Mouse (Mus musculus): ENCODE measurements around the gene Gm17657. TPM values are rescaled to one million over a fixed set of nuclear protein-coding genes. Genes with fewer than 3 reads are reported as not detected.

Gene Gm17657
- polyA plus RNA-seq, 1 experiment from 2014 or later = not detected

DNA sequence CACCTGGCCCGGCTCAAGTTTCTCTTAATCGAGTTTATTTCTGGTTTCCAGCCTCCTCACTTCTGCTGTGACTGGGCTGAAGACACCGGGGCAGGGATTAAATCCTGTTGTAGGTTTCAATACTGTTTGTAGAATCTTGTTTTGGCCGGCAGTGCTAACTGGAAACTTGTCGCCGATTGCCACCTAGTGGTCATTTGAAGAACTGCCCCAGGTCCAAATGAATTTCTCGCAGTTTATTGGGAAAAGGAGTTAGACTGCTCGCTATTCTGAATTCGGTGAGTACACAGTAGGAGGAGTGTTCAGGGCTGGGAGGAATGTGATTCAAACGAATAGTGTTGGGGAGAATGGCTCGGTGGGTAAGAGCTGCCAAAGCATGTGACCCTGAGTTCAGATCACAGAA, 35.0 kb downstream of the Gm17657 start:
- WGBS = 2% methylated on average over 11 of the region's 11 CpGs
- H3K27me3 ChIP-seq = no peaks in the 10 kb centered on the region
- H3K4me3 ChIP-seq (replicated peaks) = no peak overlapping the region
- H3K4me1 ChIP-seq = peaks cover 9% of the 10 kb centered on the region; the same call in 1 of the 2 replicates
- no peaks in the 10 kb centered on the region for H3K9me3 ChIP-seq (replicated peaks)
- H3K9ac ChIP-seq = no peak overlapping the region
- H3K4me2 ChIP-seq = no peak overlapping the region
- ATAC-seq (replicated peaks; ENCODE audit: low FRiP score) = peak; percentile 34; the same call in 1 of the 2 replicates
- H3K27ac ChIP-seq = no peak overlapping the region
- no peaks in the 10 kb centered on the region for H3K36me3 ChIP-seq

GRCm38 (mm10) chr17:29513044-29513730, 36.3 kb downstream of the Gm17657 start:
- Histone ChIP-seq H3K4me2 (no peak overlapping the region), H3K9me3 (replicated peaks) (no peaks in the 10 kb centered on the region), H3K9ac (no peak overlapping the region), H3K27ac (no peak overlapping the region), H3K36me3 (no peaks in the 10 kb centered on the region), H3K27me3 (no peaks in the 10 kb centered on the region), H3K4me1 (peaks cover 9% of the 10 kb centered on the region; the same call in 1 of the 2 replicates), H3K4me3 (replicated peaks) (no peak overlapping the region)
- peak; percentile 70 for ATAC-seq (replicated peaks; ENCODE audit: low FRiP score)
- 28% methylated on average over 13 of the region's 13 CpGs for WGBS

GRCm38 (mm10) chr17:29510691-29511090, 38.7 kb downstream of the Gm17657 start:
- Histone ChIP-seq H3K27me3 (no peaks in the 10 kb centered on the region), H3K36me3 (no peaks in the 10 kb centered on the region), H3K4me1 (peaks cover 9% of the 10 kb centered on the region; the same call in 1 of the 2 replicates), H3K4me3 (replicated peaks) (no peak overlapping the region), H3K9me3 (replicated peaks) (no peaks in the 10 kb centered on the region), H3K4me2 (no peak overlapping the region), H3K9ac (no peak overlapping the region), H3K27ac (no peak overlapping the region)
- WGBS = 54% methylated on average over 8 of the region's 8 CpGs
- no peak for ATAC-seq (replicated peaks; ENCODE audit: low FRiP score)

- no peak overlapping the region for H3K4me3 ChIP-seq (replicated peaks)
These were observed 40.4 kb downstream of the Gm17657 start for GRCm38 (mm10) chr17:29508927-29509608.

DNA sequence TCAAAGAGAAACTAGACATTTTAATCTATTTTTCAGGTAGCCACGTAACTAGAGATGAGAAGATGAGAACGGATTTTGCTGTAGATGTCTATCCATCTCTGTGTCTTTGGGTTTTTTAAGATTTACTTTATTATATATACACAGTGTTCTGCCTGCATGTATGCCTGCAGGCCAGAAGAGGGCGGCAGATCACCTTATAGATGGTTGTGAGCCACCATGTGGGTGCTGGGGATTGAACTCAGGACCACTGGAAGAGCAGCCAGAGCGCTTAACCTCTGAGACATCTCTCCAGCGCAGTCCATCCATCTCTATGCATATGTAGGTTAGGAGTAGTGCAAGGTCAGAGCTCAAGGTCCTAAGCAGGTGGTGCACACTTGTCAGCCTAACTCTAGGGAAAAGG, 45.7 kb downstream of the Gm17657 start:
- Histone ChIP-seq H3K4me2 (no peak overlapping the region; the same call in 1 of the 2 replicates), H3K36me3 (no peaks in the 10 kb centered on the region), H3K4me1 (peaks cover 12% of the 10 kb centered on the region), H3K27me3 (no peaks in the 10 kb centered on the region), H3K9me3 (replicated peaks) (no peaks in the 10 kb centered on the region), H3K4me3 (replicated peaks) (no peak overlapping the region), H3K9ac (no peak overlapping the region), H3K27ac (no peak overlapping the region)
- ATAC-seq (replicated peaks; ENCODE audit: low FRiP score) = no peak
- 81% methylated on average over 5 of the region's 5 CpGs for WGBS

More at GRCm38 (mm10) chr17:29508927-29509608, 40.4 kb downstream of the Gm17657 start:
- 79% methylated on average over 12 of the region's 12 CpGs for WGBS
- Histone ChIP-seq H3K9ac (no peak overlapping the region), H3K36me3 (no peaks in the 10 kb centered on the region), H3K27ac (no peak overlapping the region), H3K4me1 (peaks cover 6% of the 10 kb centered on the region; the same call in 1 of the 2 replicates), H3K4me2 (no peak overlapping the region), H3K27me3 (no peaks in the 10 kb centered on the region), H3K9me3 (replicated peaks) (no peaks in the 10 kb centered on the region)
- no peak for ATAC-seq (replicated peaks; ENCODE audit: low FRiP score)

DNA sequence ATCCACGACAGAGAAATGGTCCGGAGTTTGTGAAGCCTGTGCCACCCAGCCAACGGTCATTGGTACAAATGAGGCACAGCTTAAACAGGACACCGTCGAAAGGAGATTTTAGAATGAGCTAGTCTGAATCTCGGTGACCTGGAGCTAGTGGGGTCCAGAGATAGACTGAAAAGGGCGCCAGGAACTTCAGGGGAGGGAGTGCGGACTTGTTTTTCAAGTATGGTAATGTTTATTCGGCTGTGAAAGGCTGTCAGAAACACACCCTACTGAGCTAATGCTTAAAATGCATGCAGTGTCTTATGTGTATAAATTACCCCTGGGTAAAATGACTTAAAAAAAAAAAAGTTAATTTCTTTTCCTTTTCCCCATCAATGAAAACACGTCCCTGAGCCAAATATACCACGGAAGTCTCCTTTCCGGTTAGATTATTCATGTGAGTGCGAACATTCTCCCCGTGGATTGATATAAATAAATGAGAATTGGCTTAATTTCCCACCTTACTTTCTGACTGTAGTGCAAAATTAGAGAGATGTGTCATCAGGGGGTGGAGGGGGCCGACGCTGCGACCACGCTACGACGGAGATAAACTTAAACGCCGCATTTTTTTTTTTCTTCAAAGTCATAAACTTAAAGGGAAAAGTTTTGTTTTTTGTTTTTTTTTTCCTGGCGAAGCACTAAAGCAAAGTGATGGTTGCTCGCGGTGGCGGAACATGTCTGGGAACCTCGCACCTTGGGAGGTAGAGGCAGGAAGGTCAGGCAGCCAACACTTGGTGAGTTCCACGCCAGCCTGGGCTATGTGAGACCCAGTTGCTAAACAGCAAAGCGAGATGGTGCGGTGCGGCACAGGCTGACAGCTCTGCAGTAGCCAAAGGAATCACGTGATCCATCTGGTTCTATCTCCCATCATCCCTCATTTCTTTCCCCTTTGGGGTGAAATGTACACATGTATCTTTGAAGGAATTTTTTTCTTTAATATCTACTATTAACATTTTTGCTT, 46.5 kb downstream of the Gm17657 start:
- peak overlapping the region; percentile 11; the same call in 1 of the 2 replicates for H3K9ac ChIP-seq

DNA sequence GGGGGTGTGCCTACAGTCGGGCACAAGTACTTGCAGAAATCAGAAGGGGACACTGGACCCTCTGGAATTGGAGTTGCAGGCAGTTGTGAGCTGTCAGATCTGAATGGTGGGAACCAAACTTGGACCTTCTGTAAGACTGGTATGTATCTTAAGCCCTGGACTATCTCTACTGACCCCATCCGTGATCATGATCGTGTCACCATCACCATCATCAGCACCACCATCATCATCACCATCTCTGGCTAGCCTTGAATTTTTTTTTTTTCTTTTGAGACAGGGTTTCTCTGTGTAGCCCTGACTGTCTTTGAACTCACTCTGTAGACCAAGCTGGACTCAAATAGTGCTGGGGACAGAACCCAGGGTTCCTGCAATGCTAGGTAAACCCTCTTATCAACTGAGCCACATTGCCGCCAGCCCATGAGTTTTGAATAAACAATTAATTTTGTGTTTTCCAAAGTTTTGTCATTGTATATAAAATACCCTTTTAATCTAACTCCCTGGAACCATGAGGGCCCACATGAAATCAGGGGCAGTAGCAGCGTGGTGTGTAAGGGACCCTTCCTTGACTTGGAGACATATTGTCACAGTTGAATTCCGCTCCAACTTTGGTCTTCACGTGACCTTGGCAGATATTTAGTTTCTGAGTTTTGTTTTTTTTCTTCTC, 47.3 kb downstream of the Gm17657 start:
- no peak for ATAC-seq (replicated peaks; ENCODE audit: low FRiP score)
- Histone ChIP-seq H3K36me3 (no peaks in the 10 kb centered on the region), H3K4me1 (peaks cover 14% of the 10 kb centered on the region), H3K9ac (no peak overlapping the region), H3K4me2 (peak overlapping the region; percentile 55), H3K27ac (0 out of 2 replicates have a peak overlapping the region, but pooled peaks have one; percentile 33), H3K4me3 (replicated peaks) (no peak overlapping the region), H3K27me3 (no peaks in the 10 kb centered on the region), H3K9me3 (replicated peaks) (no peaks in the 10 kb centered on the region)
- WGBS = 66% methylated on average over 7 of the region's 7 CpGs

More for the DNA sequence above, 46.5 kb downstream of the Gm17657 start:
- Histone ChIP-seq H3K27me3 (no peaks in the 10 kb centered on the region), H3K27ac (peak overlapping the region; percentile 33; the same call in 1 of the 2 replicates), H3K36me3 (no peaks in the 10 kb centered on the region), H3K9me3 (replicated peaks) (no peaks in the 10 kb centered on the region), H3K4me1 (peaks cover 13% of the 10 kb centered on the region), H3K4me3 (replicated peaks) (peak overlapping the region; percentile 21), H3K4me2 (peak overlapping the region; percentile 55)
- no peak for ATAC-seq (replicated peaks; ENCODE audit: low FRiP score)
- WGBS = 12% methylated on average over 32 of the region's 32 CpGs

DNA sequence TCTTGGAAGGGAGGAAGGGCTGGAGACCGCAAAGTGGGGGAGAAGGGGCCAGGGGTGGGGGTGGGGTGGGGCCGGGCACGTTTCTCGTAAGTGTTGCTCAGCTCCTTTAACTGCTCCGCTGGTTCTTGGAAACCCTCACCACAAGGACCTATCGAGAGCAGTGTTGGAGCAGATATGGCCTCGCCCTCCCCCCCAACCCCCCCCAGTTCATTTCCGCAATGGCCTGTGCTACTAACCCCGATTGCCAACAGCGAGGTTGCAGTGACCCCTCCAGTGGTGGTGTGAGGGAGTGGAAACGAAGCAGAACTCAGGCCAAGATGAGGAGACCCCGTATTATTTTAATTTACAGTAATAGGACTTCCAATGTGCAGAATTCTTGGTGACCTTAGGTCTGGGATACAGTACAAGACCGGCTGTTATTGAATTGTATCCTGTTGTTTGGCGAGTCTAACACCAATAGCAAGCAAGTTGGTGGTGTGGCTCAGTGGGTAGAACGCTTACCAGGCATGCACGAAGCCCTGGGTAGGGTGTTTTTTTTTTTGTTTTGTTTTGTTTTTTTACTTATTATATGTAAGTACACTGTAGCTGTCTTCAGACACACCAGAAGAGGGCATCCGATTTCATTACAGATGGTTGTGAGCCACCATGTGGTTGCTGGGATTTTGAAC, 48.5 kb downstream of the Gm17657 start:
- Histone ChIP-seq H3K4me1 (peaks cover 14% of the 10 kb centered on the region), H3K27ac (no peak overlapping the region), H3K4me3 (replicated peaks) (no peak overlapping the region), H3K27me3 (no peaks in the 10 kb centered on the region), H3K9ac (no peak overlapping the region), H3K9me3 (replicated peaks) (no peaks in the 10 kb centered on the region), H3K36me3 (peaks cover 3% of the 10 kb centered on the region; the same call in 1 of the 2 replicates), H3K4me2 (no peak overlapping the region)
- 65% methylated on average over 17 of the region's 17 CpGs for WGBS
- ATAC-seq (replicated peaks; ENCODE audit: low FRiP score) = peak; percentile 56; the same call in 1 of the 2 replicates

GRCm38 (mm10) chr17:29500243-29500740, 49.1 kb downstream of the Gm17657 start:
- no peak overlapping the region for H3K9ac ChIP-seq
- peaks cover 5% of the 10 kb centered on the region; the same call in 1 of the 2 replicates for H3K36me3 ChIP-seq
- no peaks in the 10 kb centered on the region for H3K9me3 ChIP-seq (replicated peaks)
- 74% methylated on average over 7 of the region's 7 CpGs for WGBS
- H3K27me3 ChIP-seq = no peaks in the 10 kb centered on the region
- no peak overlapping the region for H3K27ac ChIP-seq
- H3K4me2 ChIP-seq = no peak overlapping the region
- no peak overlapping the region for H3K4me3 ChIP-seq (replicated peaks)
- H3K4me1 ChIP-seq = peaks cover 14% of the 10 kb centered on the region
- ATAC-seq (replicated peaks; ENCODE audit: low FRiP score) = no peak; the same call in 1 of the 2 replicates

DNA sequence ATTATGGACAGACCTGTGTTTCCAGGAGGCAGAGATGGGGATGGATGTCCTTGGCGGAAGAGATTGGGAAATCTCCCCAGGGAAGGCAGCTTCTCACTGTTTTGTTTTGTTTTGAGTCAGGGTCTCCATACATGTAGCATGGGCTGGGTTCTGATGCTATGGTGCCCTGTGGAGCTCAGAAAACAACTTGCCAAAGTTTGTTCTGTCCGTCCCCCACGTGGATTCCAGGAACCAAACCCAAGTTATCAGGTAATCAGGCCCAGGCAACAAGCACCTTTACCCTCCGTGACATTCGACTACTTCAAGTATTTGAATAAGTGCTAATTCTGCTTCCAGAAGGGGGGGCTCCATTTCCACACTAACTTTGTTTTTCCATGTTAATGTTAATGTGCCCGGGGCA, 49.9 kb downstream of the Gm17657 start:
- Histone ChIP-seq H3K4me1 (peaks cover 18% of the 10 kb centered on the region), H3K9me3 (replicated peaks) (no peaks in the 10 kb centered on the region), H3K4me2 (no peak overlapping the region), H3K9ac (no peak overlapping the region), H3K36me3 (peaks cover 8% of the 10 kb centered on the region), H3K27ac (no peak overlapping the region), H3K4me3 (replicated peaks) (no peak overlapping the region), H3K27me3 (no peaks in the 10 kb centered on the region)
- 78% methylated on average over 6 of the region's 6 CpGs for WGBS
- ATAC-seq (replicated peaks; ENCODE audit: low FRiP score) = no peak

All from kidney, embryonic 15.5 days (tissue).